Mouse (Mus musculus) G1E-ER4 (cell line): ENCODE measurements around the gene Myod1. TPM values are rescaled to one million over a fixed set of nuclear protein-coding genes. Genes with fewer than 3 reads are reported as not detected.

ENCODE experiments used
- GATA1 ChIP-seq: IDR thresholded peaks from one replicate; pipeline ENCODE4 v1.8.0; 2012; ENCODE audit warnings: low read length, inconsistent platforms
- polyA plus RNA-seq: library from polyadenylated mRNA; stranded (reverse); fragments of >175 nt; gene quantifications from 2 replicates; pipeline ENCODE4 v1.2.3, GENCODE M21; 2012

The Myod1 gene
- polyA plus RNA-seq, 1 experiment = not detected

DNA sequence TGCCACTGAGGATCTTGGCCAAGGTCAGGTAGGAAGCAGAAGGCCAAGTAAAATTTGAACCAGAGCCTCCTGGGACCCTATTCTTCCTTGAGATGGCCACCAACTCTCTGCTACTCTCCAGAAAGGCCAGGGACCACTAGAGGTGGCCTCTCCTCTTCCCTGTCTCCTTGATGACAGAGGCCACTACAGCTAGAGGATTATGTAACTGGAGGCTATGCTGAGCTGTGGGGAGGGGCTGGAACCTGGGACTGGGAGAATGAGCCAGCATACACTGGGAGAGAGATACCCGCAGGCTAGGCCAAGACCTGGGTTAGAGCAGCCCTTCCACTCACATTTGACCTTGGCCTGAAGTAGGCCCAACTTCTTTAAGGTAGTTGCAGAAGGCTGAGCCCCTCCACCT, 23.4 kb downstream of the Myod1 start:
- TF ChIP-seq GATA1 = no peak

DNA sequence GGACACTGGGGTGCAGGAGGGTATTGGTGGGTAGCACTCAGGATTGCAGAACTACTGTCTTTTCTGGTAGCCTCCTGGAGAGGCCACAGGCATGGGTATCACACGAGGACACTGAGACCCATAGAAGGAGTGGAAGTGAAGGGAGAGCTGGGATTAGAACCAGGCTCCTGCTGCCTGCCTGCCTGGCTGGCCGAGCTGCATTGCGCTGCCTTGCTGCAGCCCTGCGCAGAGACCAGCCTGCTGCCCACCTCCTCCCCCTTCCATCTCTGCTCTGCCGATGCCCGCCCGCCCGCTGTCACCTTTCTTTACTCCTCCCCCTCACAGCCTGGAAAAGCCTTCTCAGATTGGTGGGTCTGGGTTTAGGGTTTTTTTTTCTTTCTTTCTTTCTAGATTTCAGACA, 24.1 kb downstream of the Myod1 start:
- no peak for TF ChIP-seq GATA1

DNA sequence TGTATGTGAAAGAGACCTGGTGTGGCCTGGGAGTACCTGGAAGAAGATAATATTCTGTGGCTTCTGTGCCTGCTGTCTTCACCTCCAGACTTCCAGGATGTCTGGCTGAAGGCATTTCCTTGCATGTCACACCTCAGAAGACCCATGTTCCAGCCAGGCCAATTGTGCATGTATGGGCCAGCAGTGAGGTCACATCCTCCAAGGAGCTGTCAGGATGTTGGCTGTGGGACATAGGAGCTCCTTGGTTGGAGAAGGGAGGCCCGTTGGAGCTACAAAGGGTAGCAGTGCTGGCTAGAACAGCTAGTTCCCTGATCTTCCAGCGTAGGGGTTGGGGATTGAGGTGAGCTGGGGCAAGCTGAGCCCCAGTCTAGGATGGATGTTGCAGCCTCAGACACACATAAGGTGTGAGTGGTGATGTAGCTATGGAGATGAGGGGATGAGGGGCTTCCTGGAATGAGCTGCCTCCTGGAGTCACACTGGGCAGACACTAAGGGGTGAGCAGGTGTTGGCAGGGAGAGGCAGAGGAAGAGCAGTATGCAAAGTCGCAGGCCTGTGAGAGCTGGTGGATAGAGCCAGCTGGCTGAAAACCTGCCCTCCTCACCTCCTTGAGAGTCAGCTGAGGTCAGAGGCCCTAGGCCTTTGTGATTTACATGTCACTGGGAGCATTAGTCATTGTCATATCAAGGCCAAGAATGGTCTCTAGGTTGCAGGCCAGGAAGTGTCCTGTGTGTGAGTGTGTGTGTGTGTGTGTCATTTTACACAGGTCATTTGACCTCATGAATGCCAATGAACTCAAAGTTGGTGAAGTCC, 25.3 kb downstream of the Myod1 start:
- no peak for TF ChIP-seq GATA1

DNA sequence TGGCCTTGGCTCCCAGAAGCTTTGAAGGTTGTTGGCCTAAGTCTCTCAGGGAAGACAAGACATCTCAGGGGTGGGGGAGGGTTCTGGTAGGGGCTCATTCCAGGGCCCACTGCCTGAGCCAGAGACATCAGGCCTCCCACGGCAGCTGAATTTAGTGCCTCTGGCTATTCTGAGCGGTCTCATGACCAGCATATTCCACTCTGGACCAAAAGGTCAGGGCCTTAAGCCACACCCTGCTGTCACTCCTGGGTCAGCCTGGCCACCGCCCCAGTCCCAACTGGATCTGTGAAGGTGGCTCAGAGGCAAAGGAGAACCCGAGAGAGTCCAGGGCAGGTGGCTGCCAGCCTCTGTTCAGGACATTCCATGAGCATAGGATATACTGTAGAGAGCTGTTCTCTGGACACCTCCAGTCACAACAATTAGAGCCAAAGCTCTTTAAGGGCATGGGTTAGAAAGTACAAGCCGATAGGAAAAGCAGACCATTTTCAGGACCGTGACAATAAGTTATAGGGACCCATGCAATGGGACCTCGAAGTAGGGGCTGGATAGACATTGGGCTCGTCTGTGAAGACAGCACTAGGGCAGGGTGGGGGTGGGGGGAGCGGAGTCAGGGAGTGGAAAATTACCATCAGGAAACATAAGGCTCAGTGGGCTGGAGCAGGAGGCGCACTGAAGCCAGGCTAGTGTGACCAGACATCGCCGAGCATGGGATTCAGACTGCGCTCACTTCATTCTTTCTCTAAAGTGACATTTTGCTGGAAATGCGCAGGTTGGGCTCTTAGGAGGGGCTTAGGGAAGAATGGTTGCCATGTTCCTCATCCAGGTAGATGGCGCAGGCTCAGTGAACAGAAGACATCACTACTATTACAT, 27.6 kb downstream of the Myod1 start:
- no peak for TF ChIP-seq GATA1

DNA sequence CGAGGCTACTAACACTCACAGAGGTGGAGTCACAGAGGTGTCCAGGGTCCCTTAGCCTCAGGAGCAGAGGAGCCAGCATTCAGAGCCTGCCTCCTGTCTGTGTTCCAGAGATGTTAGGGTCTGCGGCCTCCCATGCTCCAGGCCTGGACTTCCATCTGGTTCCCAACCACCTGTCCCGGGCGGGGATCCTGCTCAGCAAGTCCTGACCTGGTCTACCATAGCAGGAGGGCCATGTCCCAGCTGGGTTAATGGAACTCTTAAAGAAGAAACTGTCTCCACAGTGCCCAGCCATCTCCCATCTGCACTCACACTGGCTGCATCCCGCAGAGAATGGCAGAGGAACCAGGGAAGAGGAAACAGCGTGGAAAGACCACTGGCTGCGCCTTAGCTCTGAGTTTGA, 28.5 kb downstream of the Myod1 start:
- TF ChIP-seq GATA1 = no peak

DNA sequence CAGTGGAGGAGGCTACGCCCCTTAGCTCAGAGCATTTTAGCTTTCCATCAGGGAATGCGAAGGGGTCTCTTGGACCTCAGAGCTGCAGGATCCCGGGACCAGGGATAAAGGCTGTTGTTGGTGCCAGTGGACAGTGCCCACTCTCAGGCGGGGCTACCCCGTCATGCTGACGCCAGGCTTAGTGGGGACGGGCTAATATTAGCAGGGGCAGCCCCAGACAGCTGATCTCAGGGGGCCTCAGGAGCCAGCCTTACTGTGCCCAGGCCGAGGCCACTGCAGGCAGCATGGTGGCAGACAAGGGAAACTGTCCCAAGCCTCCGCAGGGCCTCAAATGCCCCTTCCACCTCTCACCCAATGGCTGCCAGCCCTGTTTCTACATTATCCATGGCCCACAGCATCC, 32.3 kb downstream of the Myod1 start:
- TF ChIP-seq GATA1 = no peak

DNA sequence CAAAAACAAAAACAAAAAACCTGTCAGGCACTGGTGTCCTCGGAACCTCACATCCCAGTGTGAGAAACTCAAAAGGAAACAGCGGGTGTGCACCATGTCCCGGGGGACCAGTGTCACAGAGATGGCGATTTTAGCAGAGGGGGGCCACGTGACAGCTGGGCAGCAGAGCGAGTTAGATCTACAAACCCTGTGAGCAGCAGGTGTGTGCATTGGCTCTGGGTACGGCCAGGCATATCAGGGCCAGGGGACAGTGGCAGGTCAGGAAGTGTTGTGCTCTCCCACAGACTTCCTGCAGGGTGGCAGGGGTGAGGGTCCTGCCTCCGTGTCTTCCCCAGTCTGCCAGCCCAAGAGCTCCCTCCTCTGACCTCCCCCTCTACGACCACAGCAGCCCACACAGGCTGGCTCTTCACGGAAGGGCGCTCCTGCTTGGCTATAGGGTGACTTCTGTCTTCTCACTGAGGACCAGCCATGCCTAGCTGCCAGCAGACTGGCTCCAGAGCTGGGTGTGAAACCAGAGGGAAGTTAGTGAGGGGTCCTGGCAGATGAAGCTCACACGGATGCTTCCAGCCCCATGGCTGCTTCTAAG, 33.0 kb downstream of the Myod1 start:
- TF ChIP-seq GATA1 = no peak

DNA sequence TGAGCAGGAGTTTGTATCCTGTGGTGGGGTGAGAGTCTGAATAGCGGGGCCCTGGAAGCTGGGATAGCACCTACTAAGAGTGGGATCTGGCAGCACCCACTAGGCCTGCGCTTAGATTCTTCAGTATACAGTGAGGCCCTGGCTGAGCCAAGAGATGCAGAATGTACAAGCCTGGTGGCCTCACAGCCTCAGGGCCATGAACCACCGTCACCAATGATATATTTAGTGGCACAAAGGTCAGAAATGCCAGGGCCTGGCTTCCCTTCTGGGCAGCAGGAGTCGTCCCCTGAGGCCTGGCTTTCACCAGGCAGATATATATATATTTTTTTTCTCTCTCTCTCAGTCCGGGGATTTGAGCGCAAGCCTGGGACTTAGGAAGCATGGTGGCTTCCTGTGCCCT, 34.5 kb downstream of the Myod1 start:
- no peak for TF ChIP-seq GATA1

DNA sequence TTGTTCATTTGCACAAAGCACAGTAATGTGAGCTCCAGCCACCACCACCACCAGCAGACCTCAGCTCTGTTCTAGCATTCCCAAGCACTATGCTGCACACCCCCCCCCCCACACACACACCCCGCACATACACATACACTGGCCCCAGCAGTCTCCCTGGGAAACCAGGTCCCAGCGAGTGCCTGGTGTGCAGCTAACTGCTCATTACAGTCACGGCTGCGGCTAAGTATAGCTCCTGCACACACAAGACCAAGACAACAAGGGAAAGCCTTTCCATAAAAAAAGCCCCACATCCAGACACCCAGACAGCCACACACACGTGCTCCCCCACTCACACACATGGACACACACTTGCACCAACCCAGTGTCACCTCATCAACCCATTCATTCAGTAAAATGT, 36.5 kb downstream of the Myod1 start:
- no peak for TF ChIP-seq GATA1

DNA sequence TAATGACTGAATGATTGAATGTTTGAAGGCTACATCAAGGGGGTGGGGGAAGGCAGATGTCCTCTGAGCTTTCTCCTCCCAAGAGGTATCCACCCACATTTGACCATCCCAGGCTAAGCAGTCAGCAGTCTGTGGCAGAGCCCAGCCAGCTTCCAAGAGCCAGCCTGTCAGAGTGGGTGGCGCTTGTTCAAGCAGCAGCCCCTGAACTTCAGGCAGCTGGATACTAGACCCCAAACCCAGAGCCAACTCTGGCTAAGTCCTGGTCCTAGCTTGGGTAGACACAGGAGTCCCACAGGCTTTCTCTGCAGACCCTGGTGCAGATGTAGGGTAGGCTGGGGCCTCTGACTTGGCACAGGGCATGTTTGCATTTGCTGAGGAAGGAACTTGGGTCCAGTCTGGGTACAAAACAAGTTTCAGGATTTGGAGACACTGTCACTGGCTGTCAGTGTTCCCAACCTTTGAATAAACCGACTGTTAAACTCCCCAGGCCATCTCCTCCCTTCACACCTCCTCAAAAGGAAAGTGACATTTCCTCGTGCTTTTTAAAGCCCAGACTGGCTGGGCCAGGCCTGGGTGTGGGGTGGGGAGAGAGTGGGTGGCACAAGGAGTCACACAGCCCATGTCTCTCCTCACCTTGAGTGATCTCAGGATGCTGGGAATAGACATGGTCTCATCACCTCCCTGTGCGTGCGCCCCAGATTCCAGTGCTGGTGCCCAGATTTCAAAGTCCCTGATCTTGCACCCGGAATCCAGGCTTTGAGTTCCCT, 37.9 kb downstream of the Myod1 start:
- TF ChIP-seq GATA1 = no peak

DNA sequence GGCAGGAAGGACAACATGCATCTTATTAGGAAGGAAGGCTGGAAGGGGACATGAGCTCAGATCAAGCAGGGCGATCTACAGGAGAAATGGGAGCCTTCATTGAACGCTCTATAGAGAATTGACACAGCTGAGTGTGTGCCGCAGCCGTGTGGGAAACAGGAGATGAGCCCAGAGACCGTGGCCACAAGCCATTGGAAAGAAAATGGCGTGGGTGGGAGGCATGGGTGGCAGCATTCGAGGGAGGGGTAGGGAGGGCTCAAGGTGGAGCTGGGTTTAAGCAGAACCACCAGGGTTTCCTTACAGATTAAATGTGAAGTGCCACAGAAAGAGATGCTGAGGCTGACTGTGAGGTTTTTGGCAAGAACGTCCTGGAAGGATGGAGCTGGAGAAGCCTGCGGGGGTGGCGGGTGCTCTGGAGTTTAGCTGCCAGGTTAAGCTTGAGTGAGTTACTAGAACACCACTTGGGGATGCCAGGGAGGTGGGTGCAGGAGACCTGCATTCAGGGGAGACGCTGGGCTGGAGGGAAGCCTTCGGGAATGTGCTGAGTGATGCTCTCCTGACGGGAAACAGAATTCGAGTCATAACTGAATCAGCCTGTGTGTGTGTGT, 39.6 kb downstream of the Myod1 start:
- no peak for TF ChIP-seq GATA1

DNA sequence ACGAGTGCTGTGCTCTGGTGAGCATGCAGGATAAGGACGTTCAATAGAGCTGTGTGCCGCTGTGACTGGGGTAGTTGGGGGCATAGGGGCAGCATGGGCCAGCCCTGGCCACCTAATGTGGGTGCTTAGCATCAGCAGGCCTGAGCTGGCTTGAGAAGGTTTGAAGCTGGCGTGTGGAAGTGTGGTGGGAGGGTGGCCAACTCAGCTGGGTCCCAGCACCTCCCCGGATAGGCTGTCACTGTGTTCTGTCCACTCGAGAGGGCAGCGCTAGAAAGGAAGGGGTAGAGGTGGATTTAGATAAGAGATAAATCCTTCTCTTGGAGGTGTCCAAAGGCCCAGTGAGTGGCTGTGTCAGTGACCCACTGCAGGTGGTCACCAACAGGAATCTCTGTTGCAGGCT, 41.2 kb downstream of the Myod1 start:
- TF ChIP-seq GATA1 = no peak

DNA sequence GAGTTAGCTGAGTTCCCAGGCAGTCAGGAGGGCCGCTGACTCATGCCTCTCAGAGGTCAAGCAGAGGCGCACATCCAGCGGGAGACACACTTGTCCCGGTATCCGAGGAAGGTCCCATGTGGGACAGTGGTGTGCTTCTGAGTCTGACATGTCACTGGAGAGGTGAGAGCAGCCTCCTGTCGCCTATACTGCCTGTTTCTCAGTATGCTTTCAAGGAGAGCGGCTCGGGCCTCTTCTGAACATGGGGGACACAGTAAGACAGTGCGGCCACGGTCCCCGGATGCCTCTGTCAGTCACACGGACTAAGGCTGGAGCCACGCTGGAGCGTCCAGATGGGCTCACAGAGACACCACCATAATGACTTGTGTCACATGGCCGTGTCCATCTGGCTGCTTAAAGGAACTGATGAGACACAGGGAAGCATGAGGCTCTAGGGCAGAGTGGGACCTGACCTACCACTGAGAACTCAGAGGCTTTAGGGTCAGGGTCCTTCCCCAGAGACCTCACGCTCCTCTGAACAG, 41.9 kb downstream of the Myod1 start:
- no peak for TF ChIP-seq GATA1

DNA sequence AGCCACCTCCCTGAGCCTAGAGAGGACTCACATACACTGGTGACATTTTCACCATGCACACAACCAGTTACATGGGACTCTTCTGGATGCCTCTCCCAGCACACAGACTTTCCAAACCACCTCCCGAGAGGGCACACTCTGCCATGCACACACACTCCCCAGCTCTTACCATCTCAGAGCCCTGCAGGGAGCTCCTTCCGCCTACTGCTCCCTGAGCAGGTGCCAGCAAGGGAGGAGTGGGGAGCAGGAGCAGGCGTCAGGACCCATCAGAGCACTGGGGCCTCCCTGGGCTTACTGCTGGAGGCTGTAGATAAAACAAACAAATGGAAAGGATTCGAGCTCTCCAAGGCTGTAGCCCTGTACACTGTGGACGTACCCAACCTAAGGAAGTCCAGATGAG, 45.3 kb downstream of the Myod1 start:
- no peak for TF ChIP-seq GATA1
